Mouse (Mus musculus) hindbrain, embryonic 16.5 days (tissue): ENCODE results near the gene Dcun1d4. TPM values are rescaled to one million over a fixed set of nuclear protein-coding genes. Genes with fewer than 3 reads are reported as not detected.
A peak's percentile ranks its signal among the peaks of the same experiment; 100 is the strongest.

ENCODE experiments used
- ATAC-seq: fragments of 200-750 bp; cut with Nextera tagmentation; 2 replicates; pipeline ENCODE4 v1.8.0; 2017; ENCODE audit warnings: moderate TSS enrichment, moderate library complexity
- H3K27ac ChIP-seq: fragments of 300-500 bp; sonication (generic); 2 replicates; pipeline ENCODE4 v1.5.1; 2014; ENCODE audit warnings: low read depth, mild to moderate bottlenecking, control low read depth, low read length, moderate library complexity
- H3K27me3 ChIP-seq: fragments of 300-500 bp; sonication (generic); replicated peaks from 2 replicates; pipeline ENCODE4 v1.6.1; 2014; ENCODE audit warnings: low read length; ENCODE audit not compliant: control insufficient read depth, insufficient read depth
- H3K36me3 ChIP-seq: fragments of 300-500 bp; sonication (generic); 2 replicates; pipeline ENCODE4 v1.6.1; 2014; ENCODE audit warnings: mild to moderate bottlenecking, low read length, moderate library complexity, mixed read lengths; ENCODE audit not compliant: control insufficient read depth, insufficient read depth
- H3K4me1 ChIP-seq: fragments of 300-500 bp; sonication (generic); 2 replicates; pipeline ENCODE4 v1.6.1; 2014; ENCODE audit warnings: low read depth, low read length; ENCODE audit not compliant: control insufficient read depth, insufficient read depth
- H3K4me2 ChIP-seq: fragments of 300-500 bp; sonication (generic); 2 replicates; pipeline ENCODE4 v1.6.1; 2014; ENCODE audit warnings: mild to moderate bottlenecking, low read length, control low read depth, moderate library complexity
- H3K4me3 ChIP-seq: fragments of 300-500 bp; sonication (generic); 2 replicates; pipeline ENCODE4 v1.5.1; 2014; ENCODE audit warnings: mild to moderate bottlenecking, low read length, control low read depth, moderate library complexity
- H3K9ac ChIP-seq: fragments of 300-500 bp; sonication (generic); 2 replicates; pipeline ENCODE4 v1.6.1; 2014; ENCODE audit warnings: low read depth, mild to moderate bottlenecking, control low read depth, low read length, moderate library complexity
- H3K9me3 ChIP-seq: fragments of 300-500 bp; sonication (generic); 2 replicates; pipeline ENCODE4 v1.6.1; 2014; ENCODE audit warnings: mild to moderate bottlenecking, low read length, moderate library complexity; ENCODE audit not compliant: control insufficient read depth
- WGBS: fragments of 180-500 bp; shearing (Covaris S2); extraction: QIAGEN DNeasy Blood & Tissue Kit; methylation state at CpG from one replicate; pipeline ENCODE4 v1.1.7; 2014; 5-methylcytosine and 5-hydroxymethylcytosine counted together
- polyA plus RNA-seq: library from polyadenylated mRNA; unstranded; fragments of >200 nt; fragmentation: Nextera tagmentation; extraction: Ambion mirVana; gene quantifications from 2 replicates; pipeline ENCODE4 v1.2.1, GENCODE M21; 2015

The Dcun1d4 gene
- polyA plus RNA-seq, 1 experiment from 2014 or later, result 44.8 TPM

- no peak overlapping the region for H3K4me2 ChIP-seq
- ATAC-seq, result 0 out of 2 replicates have a peak, but pooled peaks have one; percentile 50
- no peak overlapping the region for H3K4me3 ChIP-seq
- no peaks in the 10 kb centered on the region for H3K27me3 ChIP-seq
- H3K9ac ChIP-seq, result no peak overlapping the region
- no peak overlapping the region for H3K27ac ChIP-seq
- WGBS, result 88% methylated on average over 11 of the region's 11 CpGs
- peaks cover 7% of the 10 kb centered on the region; the same call in 1 of the 2 replicates for H3K36me3 ChIP-seq
- H3K4me1 ChIP-seq, result no peaks in the 10 kb centered on the region
- no peaks in the 10 kb centered on the region for H3K9me3 ChIP-seq
Measured at GRCm38 (mm10) chr5:73553903-73554302, 73.1 kb downstream of the Dcun1d4 start.

GRCm38 (mm10) chr5:73555096-73555852, 74.5 kb downstream of the Dcun1d4 start:
- WGBS, result 77% methylated on average over 8 of the region's 8 CpGs
- H3K9me3 ChIP-seq, result no peaks in the 10 kb centered on the region
- H3K9ac ChIP-seq, result no peak overlapping the region
- no peak for ATAC-seq
- H3K27me3 ChIP-seq, result no peaks in the 10 kb centered on the region
- H3K4me2 ChIP-seq, result no peak overlapping the region
- H3K27ac ChIP-seq, result no peak overlapping the region
- peaks cover 9% of the 10 kb centered on the region; the same call in 1 of the 2 replicates for H3K36me3 ChIP-seq
- no peaks in the 10 kb centered on the region for H3K4me1 ChIP-seq
- H3K4me3 ChIP-seq, result no peak overlapping the region

DNA sequence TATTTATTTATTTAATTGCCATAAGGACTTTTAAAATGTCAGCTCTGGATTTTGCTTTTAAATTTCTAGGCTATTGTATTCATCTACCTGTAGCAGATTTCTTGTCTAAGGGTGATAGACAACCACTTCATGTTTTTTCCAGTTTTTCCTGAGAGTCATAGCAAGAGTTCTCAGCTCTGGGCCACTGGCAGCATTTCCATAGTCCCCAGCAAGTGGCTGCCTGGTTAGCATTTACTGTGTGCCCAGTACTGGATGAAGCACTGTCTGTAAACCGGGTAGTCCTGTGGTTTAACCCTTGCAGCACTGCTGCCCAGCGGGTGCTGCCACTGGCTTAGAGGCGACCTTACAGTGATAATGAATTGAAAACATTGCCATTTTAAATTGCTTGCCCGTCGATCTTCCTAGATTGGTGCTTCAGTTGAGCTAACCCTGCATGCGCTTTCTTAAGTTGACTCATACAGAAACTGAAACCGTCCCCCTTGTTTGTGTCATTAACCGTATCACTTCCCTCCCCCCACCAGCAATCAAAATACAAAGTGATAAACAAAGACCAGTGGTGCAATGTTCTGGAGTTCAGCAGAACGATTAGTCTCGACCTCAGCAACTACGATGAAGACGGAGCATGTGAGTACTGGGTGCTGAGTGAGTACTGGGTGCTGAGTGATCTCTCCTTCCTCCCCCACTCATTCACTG, 76.1 kb downstream of the Dcun1d4 start:
- ATAC-seq, result no peak

GRCm38 (mm10) chr5:73558756-73559155, 78.0 kb downstream of the Dcun1d4 start:
- H3K4me1 ChIP-seq, result no peaks in the 10 kb centered on the region
- no peak overlapping the region for H3K9ac ChIP-seq
- H3K4me3 ChIP-seq, result no peak overlapping the region
- H3K9me3 ChIP-seq, result no peaks in the 10 kb centered on the region
- peaks cover 7% of the 10 kb centered on the region; the same call in 1 of the 2 replicates for H3K36me3 ChIP-seq
- no peak for ATAC-seq
- H3K4me2 ChIP-seq, result no peak overlapping the region
- H3K27ac ChIP-seq, result no peak overlapping the region
- no peaks in the 10 kb centered on the region for H3K27me3 ChIP-seq
- 91% methylated on average over 6 of the region's 6 CpGs for WGBS

More for the DNA sequence above, 76.1 kb downstream of the Dcun1d4 start:
- Histone ChIP-seq H3K27ac (no peak overlapping the region), H3K9me3 (no peaks in the 10 kb centered on the region), H3K4me2 (no peak overlapping the region), H3K36me3 (peaks cover 9% of the 10 kb centered on the region; the same call in 1 of the 2 replicates), H3K4me1 (no peaks in the 10 kb centered on the region), H3K27me3 (no peaks in the 10 kb centered on the region), H3K9ac (no peak overlapping the region), H3K4me3 (no peak overlapping the region)
- 75% methylated on average over 12 of the region's 12 CpGs for WGBS

DNA sequence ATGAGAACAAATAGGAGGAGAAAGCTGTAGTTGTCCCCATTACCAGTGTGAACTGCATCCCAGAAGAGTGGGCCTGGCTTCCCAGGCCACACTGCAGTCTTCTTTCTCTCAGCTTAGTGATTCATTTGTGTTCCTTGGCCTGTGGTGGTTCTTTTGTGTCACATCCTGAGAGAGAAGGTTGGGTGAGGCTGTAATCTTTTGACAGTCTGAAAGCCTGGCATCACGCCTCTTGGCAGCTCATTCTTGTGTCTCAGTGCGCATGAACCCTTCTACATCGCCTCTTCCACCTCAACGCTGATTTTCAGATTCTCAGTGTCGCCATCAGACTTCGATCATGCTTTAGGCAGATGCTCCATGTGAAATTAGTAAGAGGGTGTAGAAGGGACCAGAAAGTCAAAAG, 83.2 kb downstream of the Dcun1d4 start:
- H3K27ac ChIP-seq, result no peak overlapping the region
- no peak overlapping the region for H3K4me3 ChIP-seq
- peaks cover 2% of the 10 kb centered on the region; the same call in 1 of the 2 replicates for H3K36me3 ChIP-seq
- ATAC-seq, result no peak
- WGBS, result 86% methylated on average over 6 of the region's 6 CpGs
- no peaks in the 10 kb centered on the region for H3K4me1 ChIP-seq
- no peak overlapping the region for H3K9ac ChIP-seq
- H3K9me3 ChIP-seq, result no peaks in the 10 kb centered on the region
- no peaks in the 10 kb centered on the region for H3K27me3 ChIP-seq
- no peak overlapping the region for H3K4me2 ChIP-seq

GRCm38 (mm10) chr5:73566119-73566518, 85.3 kb downstream of the Dcun1d4 start:
- no peaks in the 10 kb centered on the region for H3K4me1 ChIP-seq
- H3K9me3 ChIP-seq, result no peaks in the 10 kb centered on the region
- H3K27me3 ChIP-seq, result no peaks in the 10 kb centered on the region
- no peak overlapping the region for H3K27ac ChIP-seq
- no peak for ATAC-seq
- no peaks in the 10 kb centered on the region; the same call in 1 of the 2 replicates for H3K36me3 ChIP-seq
- WGBS, result 87% methylated on average over 5 of the region's 5 CpGs
- H3K9ac ChIP-seq, result no peak overlapping the region
- H3K4me2 ChIP-seq, result no peak overlapping the region
- H3K4me3 ChIP-seq, result no peak overlapping the region

DNA sequence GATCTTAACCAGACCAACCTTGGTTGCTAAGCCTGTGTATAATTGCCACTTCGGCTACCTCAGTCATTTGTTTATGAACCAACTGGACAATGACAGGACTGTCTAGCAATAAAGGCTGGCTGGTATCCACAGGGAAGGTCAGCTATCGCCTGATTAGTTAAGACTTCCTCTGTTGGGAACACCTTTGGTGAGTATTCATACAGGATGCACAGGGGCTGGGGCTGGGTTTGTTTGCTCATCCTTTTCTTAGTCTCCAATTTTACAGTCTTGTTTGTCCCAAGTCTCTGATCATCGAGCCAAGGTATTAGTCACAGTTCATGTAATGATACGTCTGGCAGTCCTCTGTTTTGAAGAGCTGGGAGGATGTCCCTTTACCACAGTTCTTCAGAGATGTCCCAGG, 86.1 kb downstream of the Dcun1d4 start:
- Histone ChIP-seq H3K4me2 (no peak overlapping the region), H3K9ac (no peak overlapping the region), H3K36me3 (no peaks in the 10 kb centered on the region; the same call in 1 of the 2 replicates), H3K9me3 (no peaks in the 10 kb centered on the region), H3K27me3 (no peaks in the 10 kb centered on the region), H3K4me3 (no peak overlapping the region), H3K27ac (no peak overlapping the region), H3K4me1 (no peaks in the 10 kb centered on the region)
- WGBS, result 82% methylated on average over 4 of the region's 4 CpGs
- no peak for ATAC-seq

DNA sequence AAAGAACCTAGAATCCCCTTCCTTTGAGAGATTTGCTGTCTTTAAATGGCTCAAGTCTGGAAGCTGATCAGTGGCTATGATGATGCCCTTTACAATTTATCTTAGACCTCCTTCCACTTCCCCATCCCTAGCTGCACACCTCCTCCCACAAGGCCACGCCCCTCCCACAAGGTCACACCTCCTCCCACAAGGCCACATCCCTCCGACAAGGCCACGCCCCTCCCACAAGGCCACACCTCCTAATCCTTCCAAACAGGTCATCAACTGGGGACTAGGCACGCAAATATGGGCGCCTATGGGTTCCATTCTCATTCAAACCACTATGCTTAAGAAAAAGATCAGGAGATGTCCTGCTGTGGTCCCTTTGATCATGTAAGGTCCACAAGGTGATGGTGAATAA, 88.4 kb downstream of the Dcun1d4 start:
- Histone ChIP-seq H3K4me2 (no peak overlapping the region), H3K27me3 (no peaks in the 10 kb centered on the region), H3K9me3 (no peaks in the 10 kb centered on the region), H3K4me1 (no peaks in the 10 kb centered on the region), H3K27ac (no peak overlapping the region), H3K9ac (no peak overlapping the region), H3K4me3 (no peak overlapping the region), H3K36me3 (no peaks in the 10 kb centered on the region)
- ATAC-seq, result no peak
- WGBS, result 77% methylated on average over 5 of the region's 5 CpGs

- peaks cover 7% of the 10 kb centered on the region; the same call in 1 of the 2 replicates for H3K4me1 ChIP-seq
- no peaks in the 10 kb centered on the region for H3K27me3 ChIP-seq
- no peaks in the 10 kb centered on the region for H3K9me3 ChIP-seq
- no peak overlapping the region for H3K27ac ChIP-seq
- H3K4me2 ChIP-seq, result no peak overlapping the region
- 88% methylated on average over 6 of the region's 6 CpGs for WGBS
- no peaks in the 10 kb centered on the region for H3K36me3 ChIP-seq
- no peak overlapping the region for H3K9ac ChIP-seq
- H3K4me3 ChIP-seq, result no peak overlapping the region
- ATAC-seq, result no peak
Measured at GRCm38 (mm10) chr5:73571395-73572156, 90.8 kb downstream of the Dcun1d4 start.
